ENCODE assay signal across 6 mouse cellular contexts in the genomic region with DNA sequence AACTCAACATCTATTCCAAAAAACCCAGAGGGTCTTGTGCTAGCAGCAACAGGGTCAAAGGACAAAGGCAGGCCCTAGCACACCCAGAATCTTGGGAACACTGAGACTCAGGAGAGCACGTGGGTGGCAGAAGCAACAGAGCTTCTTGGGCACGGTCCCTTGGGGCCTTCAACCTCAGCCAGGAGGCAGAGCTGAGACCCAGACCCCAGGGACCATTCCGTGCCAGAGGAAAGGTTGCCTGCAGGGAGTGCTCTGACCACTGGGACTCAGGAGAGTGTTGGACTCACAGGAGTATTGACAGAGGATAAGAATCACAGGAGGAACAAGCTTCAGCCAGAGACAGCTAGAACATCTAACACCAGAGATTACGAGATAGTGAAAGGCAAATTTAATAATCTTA.
DNase-seq lines count a peak whose midpoint lies in the region; TF ChIP-seq lines count a peak whose summit lies in the region.
"Not testable (repeated sequence)": the region's sequence is repeated elsewhere in the genome, so short reads cannot be mapped to it uniquely, and the experiment has no call there.

No protein-coding gene starts in this region.

- H3K4me3 ChIP-seq in E14TG2a.4 (replicated peaks; ENCODE audit: low read length), result peak overlapping the region; percentile 41; the same call in 1 of the 2 replicates
- not testable (repeated sequence) for H3K4me3 ChIP-seq in ES-E14 (ENCODE audit: insufficient read depth in 1 of 2, low read depth in 1 of 2, low read length in 2 of 2, poor library complexity in 1 of 2, severe bottlenecking in 1 of 2)

- H3K36me3 ChIP-seq in E14TG2a.4 (ENCODE audit: insufficient read depth, low read length); ES-E14 (ENCODE audit: control insufficient read depth, insufficient read depth, low read length, poor library complexity, severe bottlenecking): not testable (repeated sequence)

- DNase-seq in ES-CJ7 (ENCODE audit: low read depth, low spot score) (peak; percentile 47), ES-E14 (ENCODE audit: low read depth, low spot score) (peak; percentile 2), R1 (ENCODE audit: low read depth, low spot score) (peak; percentile 61), ZHBTc4 (ENCODE audit: low read depth, low spot score) (peak; percentile 65)
- peak; percentile 1 for DNase-seq in adrenal gland, postnatal 10 days

- not testable (repeated sequence) for H3K27ac ChIP-seq in ES-E14 (ENCODE audit: insufficient read depth, low read depth, low read length, poor library complexity, severe bottlenecking)

- H3K27me3 ChIP-seq in E14TG2a.4 (ENCODE audit: insufficient read depth, low read length), result not testable (repeated sequence)

- not testable (repeated sequence) for TF ChIP-seq CTCF in E14TG2a.4 (conservative IDR thresholded peaks at IDR 0.05; ENCODE audit: low read length)

- not testable (repeated sequence) for H3K9ac ChIP-seq in ES-E14 (ENCODE audit: insufficient read depth, low read depth, low read length, poor library complexity, severe bottlenecking)

- in situ Hi-C loops in ES-E14 (cut with MboI; ENCODE audit: low sequenced_read_pairs in 2 of 2, unreplicated experiment in 2 of 2), result not testable (repeated sequence)

- not testable (repeated sequence) for H3K4me1 ChIP-seq in E14TG2a.4 (replicated peaks; ENCODE audit: low read depth, low read length); ES-E14 (ENCODE audit: control insufficient read depth in 2 of 2, insufficient read depth in 2 of 2, low read length in 2 of 2, poor library complexity in 1 of 2)

- peaks cover 40% of the 10 kb centered on the region for H3K9me3 ChIP-seq in E14TG2a.4 (ENCODE audit: low read length)
- not testable (repeated sequence) for H3K9me3 ChIP-seq in ES-E14 (ENCODE audit: control insufficient read depth, insufficient read depth, low read depth, low read length)

Comparison
In these comparisons a context has a peak if more than half of its experiments do, and no peak if none do; other contexts are left out.
1. DNase-seq: peak in every context shown above with its lines; median percentile 65 in ZHBTc4; 61 in R1; 47 in ES-CJ7; 2 in ES-E14; 1 in adrenal gland, postnatal 10 days.